Mouse (Mus musculus): ENCODE results near the gene Vmn1r46. TPM values are rescaled to one million over a fixed set of nuclear protein-coding genes. Genes with fewer than 3 reads are reported as not detected.
"Not testable (repeated sequence)": the region's sequence is repeated elsewhere in the genome, so short reads cannot be mapped to it uniquely, and the experiment has no call there.

Gene Vmn1r46
- polyA plus RNA-seq (2016; fragmentation: Nextera tagmentation; extraction: Ambion mirVana) = not detected in 2 replicates

DNA sequence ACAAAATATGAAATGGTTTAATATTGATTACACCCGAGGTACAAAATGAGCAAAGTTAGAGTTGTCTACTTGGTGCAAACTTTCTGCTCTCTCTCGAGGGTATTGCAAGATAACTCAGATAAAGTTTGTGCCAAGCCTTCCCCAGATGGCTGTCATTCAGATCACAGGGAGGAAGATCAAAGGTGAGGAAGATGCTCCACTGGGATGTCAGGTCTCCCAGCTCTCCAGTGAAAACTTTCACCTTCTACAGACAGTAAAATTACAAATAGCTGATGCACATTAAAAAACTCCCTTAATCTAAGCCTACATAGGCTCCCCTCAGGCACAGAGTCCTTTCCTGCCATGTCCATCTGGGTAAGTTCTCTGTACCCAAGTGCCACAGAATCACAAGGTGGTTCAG is at the start of gene Vmn1r46:
TSS of gene Vmn1r46 (plus strand) at position 301 of the 400 bp plus-strand sequence.
- Histone ChIP-seq H3K4me3 (no peak within 1 kb of the TSS), H3K4me1 (no peaks in the 10 kb centered on the region), H3K36me3 (no peaks in the 10 kb centered on the region), H3K27me3 (ENCODE audit: low read depth, poor library complexity, severe bottlenecking) (no peaks in the 10 kb centered on the region), H3K9me3 (replicated peaks) (peaks cover 65% of the 10 kb centered on the region), H3K27ac (replicated peaks) (no peak within 1 kb of the TSS)
- no peak for DNase-seq (ENCODE audit: low spot score)
- 71% methylated on average over 2 of the region's 2 CpGs for WGBS

- not testable (repeated sequence) for H3K27me3 ChIP-seq (ENCODE audit: low read depth, poor library complexity, severe bottlenecking); DNase-seq (ENCODE audit: low spot score); H3K27ac ChIP-seq (replicated peaks); H3K36me3 ChIP-seq; H3K4me3 ChIP-seq; H3K4me1 ChIP-seq
- peaks cover 10% of the 10 kb centered on the region for H3K9me3 ChIP-seq (replicated peaks)
- WGBS = 90% methylated on average over 2 of the region's 2 CpGs
Measured at GRCm38 (mm10) chr6:89940498-89940897, 28.6 kb upstream of the Vmn1r46 start, which contains the start of gene Vmn1r45. Vmn1r45 (minus strand) TSS chr6:89940598.

- no peaks in the 10 kb centered on the region for H3K36me3 ChIP-seq
- H3K27ac ChIP-seq (replicated peaks) = no peak overlapping the region
- H3K27me3 ChIP-seq (ENCODE audit: low read depth, poor library complexity, severe bottlenecking) = no peaks in the 10 kb centered on the region
- H3K4me1 ChIP-seq = no peaks in the 10 kb centered on the region
- peaks cover 10% of the 10 kb centered on the region for H3K9me3 ChIP-seq (replicated peaks)
- WGBS = 80% methylated on average over 2 of the region's 2 CpGs
- H3K4me3 ChIP-seq = no peak overlapping the region
- DNase-seq (ENCODE audit: low spot score) = no peak
Measured at GRCm38 (mm10) chr6:89940926-89941325, 28.2 kb upstream of the Vmn1r46 start.

- Histone ChIP-seq H3K9me3 (replicated peaks) (peaks cover 29% of the 10 kb centered on the region), H3K27me3 (ENCODE audit: low read depth, poor library complexity, severe bottlenecking) (no peaks in the 10 kb centered on the region), H3K4me1 (no peaks in the 10 kb centered on the region), H3K27ac (replicated peaks) (no peak overlapping the region), H3K4me3 (no peak overlapping the region), H3K36me3 (no peaks in the 10 kb centered on the region)
- DNase-seq (ENCODE audit: low spot score) = no peak
- 85% methylated on average over 2 of the region's 2 CpGs for WGBS
Measured at GRCm38 (mm10) chr6:89953556-89953955, 15.6 kb upstream of the Vmn1r46 start.

DNA sequence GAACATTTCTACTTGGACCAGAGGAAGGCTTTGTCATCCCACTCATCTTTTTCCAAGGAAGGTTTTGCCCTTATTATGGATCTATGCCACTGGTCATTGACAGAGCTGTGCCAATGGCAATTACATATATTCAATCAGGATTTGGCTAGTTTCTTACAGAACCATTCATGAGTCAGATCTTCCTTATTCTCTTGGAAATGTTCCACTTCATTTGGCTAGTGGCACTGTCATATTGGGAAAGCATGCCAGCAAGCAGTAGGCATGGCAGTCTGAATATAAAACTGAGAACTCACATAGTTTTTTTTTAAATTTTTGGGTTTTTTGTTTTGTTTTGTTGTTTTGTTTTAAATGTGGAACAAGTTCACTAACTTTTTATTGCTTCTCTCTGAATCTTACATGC is 2.8 kb upstream of the Vmn1r46 start:
- Histone ChIP-seq H3K36me3 (no peaks in the 10 kb centered on the region), H3K27me3 (ENCODE audit: low read depth, poor library complexity, severe bottlenecking) (no peaks in the 10 kb centered on the region), H3K4me3 (no peak overlapping the region), H3K4me1 (no peaks in the 10 kb centered on the region), H3K27ac (replicated peaks) (no peak overlapping the region), H3K9me3 (replicated peaks) (peaks cover 49% of the 10 kb centered on the region)
- DNase-seq (ENCODE audit: low spot score) = no peak

DNA sequence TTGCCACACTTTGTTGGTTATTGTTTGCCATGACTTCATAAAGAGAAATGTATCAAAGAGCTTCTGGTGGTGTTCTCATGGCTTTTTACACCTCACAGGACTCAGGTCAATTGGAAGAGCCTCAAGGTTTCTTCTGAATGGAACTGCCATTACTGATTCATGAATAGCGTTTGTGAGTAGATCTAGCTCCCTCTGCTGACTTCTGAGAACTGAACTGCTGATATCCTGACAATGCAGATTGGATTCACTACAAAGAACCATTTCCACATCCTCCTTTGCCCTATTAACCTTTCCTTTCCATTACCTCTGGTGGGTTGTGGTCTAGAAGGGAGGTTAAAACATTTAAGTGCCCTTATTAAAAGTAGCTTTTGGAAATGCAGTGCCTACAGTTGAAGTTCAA is 16.9 kb downstream of the Vmn1r46 start:
- peaks cover 48% of the 10 kb centered on the region for H3K9me3 ChIP-seq (replicated peaks)
- no peak overlapping the region for H3K4me3 ChIP-seq
- no peaks in the 10 kb centered on the region for H3K36me3 ChIP-seq
- no peaks in the 10 kb centered on the region for H3K4me1 ChIP-seq
- H3K27me3 ChIP-seq (ENCODE audit: low read depth, poor library complexity, severe bottlenecking) = no peaks in the 10 kb centered on the region
- no peak for DNase-seq (ENCODE audit: low spot score)
- WGBS = 39% methylated on average over 1 of the region's 1 CpGs
- no peak overlapping the region for H3K27ac ChIP-seq (replicated peaks)

DNA sequence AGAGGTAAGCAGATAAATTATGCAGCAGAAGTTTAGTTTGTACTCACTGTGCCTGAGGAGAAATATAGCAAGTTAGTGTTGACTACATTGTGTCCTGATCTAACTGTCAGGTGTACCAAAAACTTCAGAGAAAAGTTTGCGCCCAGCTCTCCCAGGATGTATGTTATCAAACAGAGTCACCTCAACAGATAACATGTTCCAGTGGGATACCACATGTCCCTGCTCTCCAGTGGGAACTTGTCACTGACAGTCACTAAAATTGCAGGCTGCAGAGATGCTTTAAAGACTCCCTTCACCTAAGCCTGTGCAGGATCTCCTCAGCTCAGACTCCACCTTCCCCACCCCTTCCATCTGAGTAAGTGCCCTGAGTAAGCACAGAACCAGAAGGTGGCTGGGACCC is 46.7 kb downstream of the Vmn1r46 start, which contains the start of gene Vmn1r47:
TSS of gene Vmn1r47 (plus strand) at position 301 of the 400 bp plus-strand sequence.
- not testable (repeated sequence) for DNase-seq (ENCODE audit: low spot score); H3K27me3 ChIP-seq (ENCODE audit: low read depth, poor library complexity, severe bottlenecking)
- 93% methylated on average over 1 of the region's 1 CpGs for WGBS

More for the DNA sequence above, 46.7 kb downstream of the Vmn1r46 start, which contains the start of gene Vmn1r47:
- H3K36me3 ChIP-seq; H3K4me1 ChIP-seq; H3K27ac ChIP-seq (replicated peaks); H3K4me3 ChIP-seq: not testable (repeated sequence)
- peaks cover 14% of the 10 kb centered on the region for H3K9me3 ChIP-seq (replicated peaks)

Other genes with a start within 250 kb of the Vmn1r46 start
- not detected in 2 replicates for gene Vmn1r41, start 228.5 kb upstream of the Vmn1r46 start, polyA plus RNA-seq (2016; fragmentation: Nextera tagmentation; extraction: Ambion mirVana)
- not detected in 2 replicates for gene Vmn1r42, start 92.9 kb upstream of the Vmn1r46 start, polyA plus RNA-seq (2016; fragmentation: Nextera tagmentation; extraction: Ambion mirVana)
- not detected in 2 replicates for gene Vmn1r43, start 92.9 kb upstream of the Vmn1r46 start, polyA plus RNA-seq (2016; fragmentation: Nextera tagmentation; extraction: Ambion mirVana)
- gene Vmn1r44, start 85.7 kb upstream of the Vmn1r46 start, polyA plus RNA-seq (2016; fragmentation: Nextera tagmentation; extraction: Ambion mirVana) = not detected in 2 replicates
- not detected in 2 replicates for gene Vmn1r45, start 28.7 kb upstream of the Vmn1r46 start, polyA plus RNA-seq (2016; fragmentation: Nextera tagmentation; extraction: Ambion mirVana)
- not detected in 2 replicates for gene Vmn1r47, start 46.8 kb downstream of the Vmn1r46 start, polyA plus RNA-seq (2016; fragmentation: Nextera tagmentation; extraction: Ambion mirVana)
- not detected in 2 replicates for gene Vmn1r48, start 67.5 kb downstream of the Vmn1r46 start, polyA plus RNA-seq (2016; fragmentation: Nextera tagmentation; extraction: Ambion mirVana)
- gene Vmn1r49, start 109.2 kb downstream of the Vmn1r46 start, polyA plus RNA-seq (2016; fragmentation: Nextera tagmentation; extraction: Ambion mirVana) = not detected in 2 replicates
- gene Vmn1r50, start 132.1 kb downstream of the Vmn1r46 start, polyA plus RNA-seq (2016; fragmentation: Nextera tagmentation; extraction: Ambion mirVana) = not detected in 2 replicates
- not detected in 2 replicates for gene Vmn1r51, start 153.3 kb downstream of the Vmn1r46 start, polyA plus RNA-seq (2016; fragmentation: Nextera tagmentation; extraction: Ambion mirVana)
- not detected in 2 replicates for gene Vmn1r52, start 205.5 kb downstream of the Vmn1r46 start, polyA plus RNA-seq (2016; fragmentation: Nextera tagmentation; extraction: Ambion mirVana)
- gene V1ra8, start 233.5 kb downstream of the Vmn1r46 start, polyA plus RNA-seq (2016; fragmentation: Nextera tagmentation; extraction: Ambion mirVana) = not detected in 2 replicates